Mouse (Mus musculus): Measurements from ENCODE around the gene Srpr. TPM values are rescaled to one million over a fixed set of nuclear protein-coding genes. Genes with fewer than 3 reads are reported as not detected.

The Srpr gene
- polyA plus RNA-seq, 2 experiments: 115 to 160 TPM

GRCm38 (mm10) chr9:35257365-35257764 is 57.4 kb downstream of the Srpr start:
- Histone ChIP-seq H3K9ac (ENCODE audit: low read depth, low read length, severe bottlenecking) (no peak overlapping the region), H3K27ac (replicated peaks; ENCODE audit: low read depth, low read length) (no peak overlapping the region), H3K27me3 (ENCODE audit: control insufficient read depth, insufficient read depth, low read length) (no peaks in the 10 kb centered on the region), H3K4me1 (ENCODE audit: control insufficient read depth, insufficient read depth, low read length) (no peaks in the 10 kb centered on the region), H3K4me3 (replicated peaks; ENCODE audit: low read length) (no peak overlapping the region), H3K36me3 (ENCODE audit: control insufficient read depth, insufficient read depth, low read length) (peaks cover 7% of the 10 kb centered on the region; the same call in 1 of the 2 replicates), H3K9me3 (ENCODE audit: control insufficient read depth, low read length) (no peaks in the 10 kb centered on the region), H3K4me2 (replicated peaks; ENCODE audit: low read depth, low read length, severe bottlenecking) (no peak overlapping the region)
- 91% methylated on average over 7 of the region's 7 CpGs for WGBS
- ATAC-seq (ENCODE audit: low FRiP score, low read depth): no peak
- TF ChIP-seq POLR2A (IDR thresholded peaks at IDR 0.05; ENCODE audit: borderline replicate concordance, extremely low read depth, insufficient read depth, insufficient read length): no peak
- no peak for DNase-seq (ENCODE audit: low spot score)

- Histone ChIP-seq H3K9ac (ENCODE audit: low read depth, low read length, severe bottlenecking) (no peak overlapping the region), H3K9me3 (ENCODE audit: control insufficient read depth, low read length) (no peaks in the 10 kb centered on the region), H3K4me2 (replicated peaks; ENCODE audit: low read depth, low read length, severe bottlenecking) (no peak overlapping the region), H3K27ac (replicated peaks; ENCODE audit: low read depth, low read length) (no peak overlapping the region), H3K4me1 (ENCODE audit: control insufficient read depth, insufficient read depth, low read length) (peaks cover 8% of the 10 kb centered on the region), H3K36me3 (ENCODE audit: control insufficient read depth, insufficient read depth, low read length) (peaks cover 10% of the 10 kb centered on the region; the same call in 1 of the 2 replicates), H3K27me3 (ENCODE audit: control insufficient read depth, insufficient read depth, low read length) (no peaks in the 10 kb centered on the region), H3K4me3 (replicated peaks; ENCODE audit: low read length) (no peak overlapping the region)
- TF ChIP-seq POLR2A (IDR thresholded peaks at IDR 0.05; ENCODE audit: borderline replicate concordance, extremely low read depth, insufficient read depth, insufficient read length): no peak
- DNase-seq (ENCODE audit: low spot score) (no peak), ATAC-seq (ENCODE audit: low FRiP score, low read depth) (no peak)
- 86% methylated on average over 4 of the region's 4 CpGs for WGBS
These were observed 62.4 kb downstream of the Srpr start for GRCm38 (mm10) chr9:35262418-35262817.

GRCm38 (mm10) chr9:35263431-35263830 is 63.5 kb downstream of the Srpr start:
- WGBS: 95% methylated on average over 2 of the region's 2 CpGs
- ATAC-seq (ENCODE audit: low FRiP score, low read depth): no peak
- H3K27me3 ChIP-seq (ENCODE audit: control insufficient read depth, insufficient read depth, low read length): no peaks in the 10 kb centered on the region
- H3K36me3 ChIP-seq (ENCODE audit: control insufficient read depth, insufficient read depth, low read length): peaks cover 6% of the 10 kb centered on the region; the same call in 1 of the 2 replicates
- no peak overlapping the region for H3K4me3 ChIP-seq (replicated peaks; ENCODE audit: low read length)
- no peak for TF ChIP-seq POLR2A (IDR thresholded peaks at IDR 0.05; ENCODE audit: borderline replicate concordance, extremely low read depth, insufficient read depth, insufficient read length)
- DNase-seq (ENCODE audit: low spot score): no peak
- peaks cover 11% of the 10 kb centered on the region for H3K4me1 ChIP-seq (ENCODE audit: control insufficient read depth, insufficient read depth, low read length)
- H3K9ac ChIP-seq (ENCODE audit: low read depth, low read length, severe bottlenecking): no peak overlapping the region
- H3K9me3 ChIP-seq (ENCODE audit: control insufficient read depth, low read length): no peaks in the 10 kb centered on the region
- H3K27ac ChIP-seq (replicated peaks; ENCODE audit: low read depth, low read length): no peak overlapping the region
- no peak overlapping the region for H3K4me2 ChIP-seq (replicated peaks; ENCODE audit: low read depth, low read length, severe bottlenecking)

GRCm38 (mm10) chr9:35264509-35264908 is 64.5 kb downstream of the Srpr start:
- Histone ChIP-seq H3K36me3 (ENCODE audit: control insufficient read depth, insufficient read depth, low read length) (peaks cover 6% of the 10 kb centered on the region; the same call in 1 of the 2 replicates), H3K27ac (replicated peaks; ENCODE audit: low read depth, low read length) (no peak overlapping the region), H3K4me3 (replicated peaks; ENCODE audit: low read length) (no peak overlapping the region), H3K27me3 (ENCODE audit: control insufficient read depth, insufficient read depth, low read length) (no peaks in the 10 kb centered on the region), H3K9me3 (ENCODE audit: control insufficient read depth, low read length) (no peaks in the 10 kb centered on the region), H3K9ac (ENCODE audit: low read depth, low read length, severe bottlenecking) (no peak overlapping the region), H3K4me2 (replicated peaks; ENCODE audit: low read depth, low read length, severe bottlenecking) (no peak overlapping the region), H3K4me1 (ENCODE audit: control insufficient read depth, insufficient read depth, low read length) (peaks cover 17% of the 10 kb centered on the region)
- no peak for TF ChIP-seq POLR2A (IDR thresholded peaks at IDR 0.05; ENCODE audit: borderline replicate concordance, extremely low read depth, insufficient read depth, insufficient read length)
- 63% methylated on average over 3 of the region's 3 CpGs for WGBS
- DNase-seq (ENCODE audit: low spot score) (no peak), ATAC-seq (ENCODE audit: low FRiP score, low read depth) (no peak)

- no peaks in the 10 kb centered on the region for H3K9me3 ChIP-seq (ENCODE audit: control insufficient read depth, low read length)
- under 1% methylated on average over 54 of the region's 62 CpGs for WGBS
- peak; percentile 97 for ATAC-seq (ENCODE audit: low FRiP score, low read depth)
- TF ChIP-seq POLR2A (IDR thresholded peaks at IDR 0.05; ENCODE audit: borderline replicate concordance, extremely low read depth, insufficient read depth, insufficient read length): peak; percentile 86; the same call in 1 of the 2 replicates
- peak within 1 kb of the TSS; percentile 55; the same call in 1 of the 2 replicates for H3K27ac ChIP-seq (replicated peaks; ENCODE audit: low read depth, low read length)
- H3K4me2 ChIP-seq (replicated peaks; ENCODE audit: low read depth, low read length, severe bottlenecking): peak within 1 kb of the TSS; percentile 71
- H3K9ac ChIP-seq (ENCODE audit: low read depth, low read length, severe bottlenecking): peak within 1 kb of the TSS; percentile 78
- peaks cover 11% of the 10 kb centered on the region for H3K36me3 ChIP-seq (ENCODE audit: control insufficient read depth, insufficient read depth, low read length)
- H3K4me1 ChIP-seq (ENCODE audit: control insufficient read depth, insufficient read depth, low read length): peaks cover 17% of the 10 kb centered on the region
- peak within 1 kb of the TSS; percentile 76 for H3K4me3 ChIP-seq (replicated peaks; ENCODE audit: low read length)
- DNase-seq (ENCODE audit: low spot score): peak; percentile 89
- no peaks in the 10 kb centered on the region for H3K27me3 ChIP-seq (ENCODE audit: control insufficient read depth, insufficient read depth, low read length)
These were observed 67.4 kb downstream of the Srpr start, which contains the start of the genes Fam118b and Rpusd4 for GRCm38 (mm10) chr9:35267146-35267975. TSS of gene Fam118b (minus strand) at chr9:35267805. TSS of gene Rpusd4 (plus strand) at chr9:35267865.

All from limb, embryonic 14.5 days (tissue).